Mouse (Mus musculus) embryonic fibroblast, embryonic 13.5 days (primary cell): ENCODE data around the gene Ireb2.

ENCODE experiments used
- CTCF ChIP-seq: IDR thresholded peaks from 2 replicates; pipeline ENCODE4 v1.5.1; 2011; ENCODE audit warnings: mild to moderate bottlenecking, control low read depth, low read length, moderate library complexity, borderline replicate concordance; ENCODE audit not compliant: insufficient read depth
- POLR2A ChIP-seq: IDR thresholded peaks from 2 replicates; pipeline ENCODE4 v1.6.1; 2011; ENCODE audit warnings: low read depth, mild to moderate bottlenecking, control low read depth, low read length, moderate library complexity

GRCm38 (mm10) chr9:54930741-54931140 lies 67.2 kb downstream of the Ireb2 start:
- TF ChIP-seq CTCF (no peak), POLR2A (no peak)
